Mouse (Mus musculus): Measurements from ENCODE around the gene Cldn1. TPM values are rescaled to one million over a fixed set of nuclear protein-coding genes. Genes with fewer than 3 reads are reported as not detected.

The Cldn1 gene
- polyA plus RNA-seq, 1 experiment from 2014 or later, result 1.1 TPM

DNA sequence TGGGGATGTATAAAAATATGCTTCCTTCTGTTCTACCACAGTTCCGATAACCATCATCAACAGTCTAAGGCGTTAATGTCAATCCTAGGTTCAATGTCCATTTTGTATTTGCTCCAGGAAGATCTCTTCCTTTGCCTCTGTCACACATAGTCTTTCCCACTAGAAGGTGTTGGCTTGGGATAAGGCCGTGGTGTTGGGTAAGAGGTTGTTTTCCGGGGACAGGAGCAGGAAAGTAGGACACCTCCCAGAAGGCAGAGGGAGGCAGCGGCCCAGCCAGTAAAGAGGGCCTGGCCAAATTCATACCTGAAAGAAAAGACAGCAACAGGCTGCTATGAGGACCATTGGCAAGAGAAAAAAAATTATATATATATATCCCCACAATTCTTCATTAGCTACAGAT lies 12.7 kb downstream of the Cldn1 start:
- WGBS, result 84% methylated on average over 5 of the region's 5 CpGs
- H3K9ac ChIP-seq (ENCODE audit: low read length), result no peak overlapping the region
- no peaks in the 10 kb centered on the region for H3K27me3 ChIP-seq (ENCODE audit: control insufficient read depth, insufficient read depth, low read length)
- H3K4me2 ChIP-seq (ENCODE audit: low read length), result no peak overlapping the region
- H3K36me3 ChIP-seq (ENCODE audit: control insufficient read depth, insufficient read depth, low read length), result no peaks in the 10 kb centered on the region
- no peaks in the 10 kb centered on the region for H3K4me1 ChIP-seq (ENCODE audit: control insufficient read depth in 2 of 2, insufficient read depth in 2 of 2, low read length in 2 of 2)
- H3K4me3 ChIP-seq (ENCODE audit: control insufficient read depth in 1 of 2, insufficient read depth in 1 of 2, low read depth in 1 of 2, low read length in 2 of 2), result no peak overlapping the region
- H3K9me3 ChIP-seq (ENCODE audit: control insufficient read depth, low read length), result no peaks in the 10 kb centered on the region
- no peak for ATAC-seq (ENCODE audit: insufficient number of reproducible peaks, insufficient read depth, low FRiP score, low read depth)
- no peak overlapping the region for H3K27ac ChIP-seq (replicated peaks in 1 of 2; ENCODE audit: control insufficient read depth in 1 of 2, insufficient read depth in 1 of 2, low read depth in 2 of 2, low read length in 2 of 2)

DNA sequence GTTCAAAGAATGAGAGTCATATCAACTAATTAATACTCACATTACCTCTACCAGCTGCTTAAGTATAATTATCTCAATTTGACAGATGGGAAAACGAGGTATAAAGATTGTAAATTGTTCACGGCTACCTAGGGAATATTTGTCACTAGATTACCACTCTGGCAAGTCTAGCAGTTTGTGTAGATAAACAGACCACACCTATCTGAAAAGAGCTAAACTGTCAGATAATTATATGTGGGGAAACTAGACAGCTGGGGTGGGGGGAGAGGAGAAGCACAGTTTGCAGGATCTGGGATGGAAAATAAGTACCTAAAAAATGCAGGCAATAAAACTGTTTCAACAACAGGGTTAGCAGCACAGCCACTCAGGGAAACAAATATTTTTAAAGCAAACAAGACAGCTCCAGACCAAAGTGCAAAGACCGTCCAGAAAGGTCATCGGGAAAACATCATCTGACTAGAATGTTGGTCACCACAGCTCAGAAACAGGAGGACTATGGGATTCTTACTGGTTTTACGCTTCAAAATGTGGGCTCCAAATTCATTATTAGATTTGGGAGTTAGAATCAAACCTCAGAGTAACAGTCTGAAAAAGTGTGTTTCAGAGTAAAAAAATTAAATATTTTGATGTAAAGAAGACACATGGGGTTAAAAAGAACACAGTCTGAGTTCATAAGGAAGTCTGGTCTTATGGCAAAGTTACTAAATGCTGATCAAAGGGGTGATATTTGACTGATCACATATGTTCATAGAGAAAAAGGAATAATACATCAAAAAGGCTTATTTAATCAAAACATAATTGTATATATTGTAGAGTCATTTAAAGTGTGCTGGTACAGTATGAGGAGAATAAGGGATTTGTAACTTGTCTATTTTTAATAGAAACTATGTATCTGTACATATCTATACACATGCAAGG lies 13.5 kb downstream of the Cldn1 start:
- no peaks in the 10 kb centered on the region for H3K36me3 ChIP-seq (ENCODE audit: control insufficient read depth, insufficient read depth, low read length)
- no peak overlapping the region for H3K4me2 ChIP-seq (ENCODE audit: low read length)
- no peaks in the 10 kb centered on the region for H3K27me3 ChIP-seq (ENCODE audit: control insufficient read depth, insufficient read depth, low read length)
- H3K4me3 ChIP-seq (ENCODE audit: control insufficient read depth in 1 of 2, insufficient read depth in 1 of 2, low read depth in 1 of 2, low read length in 2 of 2), result no peak overlapping the region
- H3K9ac ChIP-seq (ENCODE audit: low read length), result no peak overlapping the region
- H3K4me1 ChIP-seq (ENCODE audit: control insufficient read depth in 2 of 2, insufficient read depth in 2 of 2, low read length in 2 of 2), result no peaks in the 10 kb centered on the region
- H3K9me3 ChIP-seq (ENCODE audit: control insufficient read depth, low read length), result no peaks in the 10 kb centered on the region
- ATAC-seq (ENCODE audit: insufficient number of reproducible peaks, insufficient read depth, low FRiP score, low read depth), result no peak
- H3K27ac ChIP-seq (replicated peaks in 1 of 2; ENCODE audit: control insufficient read depth in 1 of 2, insufficient read depth in 1 of 2, low read depth in 2 of 2, low read length in 2 of 2), result no peak overlapping the region
- 66% methylated on average over 5 of the region's 5 CpGs for WGBS

DNA sequence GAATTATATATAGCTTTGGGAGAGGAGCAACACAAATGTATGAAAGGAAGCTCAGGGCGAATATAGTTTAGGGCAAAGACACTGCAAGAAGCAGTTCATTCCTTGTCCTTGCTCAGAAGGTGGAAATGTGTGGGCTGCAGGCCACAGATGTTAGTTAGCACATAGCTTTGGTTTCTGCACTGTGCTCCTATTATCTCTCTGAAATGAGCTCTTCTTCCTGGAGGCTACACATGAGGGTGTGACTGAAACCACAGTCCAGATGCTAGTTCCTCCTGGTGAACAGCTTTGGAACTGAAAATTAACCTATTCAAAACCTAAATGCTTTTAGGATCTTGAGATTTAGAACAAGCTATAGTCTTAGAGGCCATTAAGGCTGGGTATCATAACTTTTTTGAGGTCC lies 16.1 kb downstream of the Cldn1 start:
- 86% methylated on average over 1 of the region's 1 CpGs for WGBS
- Histone ChIP-seq H3K4me1 (ENCODE audit: control insufficient read depth in 2 of 2, insufficient read depth in 2 of 2, low read length in 2 of 2) (no peaks in the 10 kb centered on the region), H3K27ac (replicated peaks in 1 of 2; ENCODE audit: control insufficient read depth in 1 of 2, insufficient read depth in 1 of 2, low read depth in 2 of 2, low read length in 2 of 2) (no peak overlapping the region), H3K27me3 (ENCODE audit: control insufficient read depth, insufficient read depth, low read length) (no peaks in the 10 kb centered on the region), H3K36me3 (ENCODE audit: control insufficient read depth, insufficient read depth, low read length) (no peaks in the 10 kb centered on the region), H3K9me3 (ENCODE audit: control insufficient read depth, low read length) (no peaks in the 10 kb centered on the region), H3K4me3 (ENCODE audit: control insufficient read depth in 1 of 2, insufficient read depth in 1 of 2, low read depth in 1 of 2, low read length in 2 of 2) (no peak overlapping the region), H3K9ac (ENCODE audit: low read length) (no peak overlapping the region), H3K4me2 (ENCODE audit: low read length) (no peak overlapping the region)
- ATAC-seq (ENCODE audit: insufficient number of reproducible peaks, insufficient read depth, low FRiP score, low read depth), result no peak

DNA sequence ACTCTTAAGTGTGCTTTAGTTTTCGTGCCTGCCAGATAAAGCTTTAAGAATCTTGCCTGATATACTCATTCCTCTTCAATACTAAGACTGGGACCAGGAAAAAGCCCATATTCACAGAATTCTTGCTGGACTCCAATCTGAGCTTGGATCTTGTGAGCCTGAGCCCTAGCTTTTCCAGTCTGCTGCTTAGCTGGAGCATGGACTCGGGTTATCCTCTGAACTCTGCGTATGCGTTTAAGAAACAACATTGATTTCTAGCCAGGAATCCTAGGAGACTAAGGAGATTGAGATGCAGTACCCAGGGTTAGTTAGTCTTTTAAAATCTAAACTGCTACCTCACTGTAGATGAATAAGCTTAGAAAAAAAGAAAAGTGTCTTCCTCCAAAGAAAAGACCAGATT lies 20.9 kb downstream of the Cldn1 start:
- Histone ChIP-seq H3K4me3 (ENCODE audit: control insufficient read depth in 1 of 2, insufficient read depth in 1 of 2, low read depth in 1 of 2, low read length in 2 of 2) (no peak overlapping the region), H3K4me1 (ENCODE audit: control insufficient read depth in 2 of 2, insufficient read depth in 2 of 2, low read length in 2 of 2) (no peaks in the 10 kb centered on the region), H3K27me3 (ENCODE audit: control insufficient read depth, insufficient read depth, low read length) (no peaks in the 10 kb centered on the region), H3K9ac (ENCODE audit: low read length) (no peak overlapping the region), H3K27ac (replicated peaks in 1 of 2; ENCODE audit: control insufficient read depth in 1 of 2, insufficient read depth in 1 of 2, low read depth in 2 of 2, low read length in 2 of 2) (no peak overlapping the region), H3K36me3 (ENCODE audit: control insufficient read depth, insufficient read depth, low read length) (no peaks in the 10 kb centered on the region), H3K4me2 (ENCODE audit: low read length) (no peak overlapping the region), H3K9me3 (ENCODE audit: control insufficient read depth, low read length) (no peaks in the 10 kb centered on the region)
- ATAC-seq (ENCODE audit: insufficient number of reproducible peaks, insufficient read depth, low FRiP score, low read depth), result no peak
- WGBS, result 87% methylated on average over 4 of the region's 4 CpGs

DNA sequence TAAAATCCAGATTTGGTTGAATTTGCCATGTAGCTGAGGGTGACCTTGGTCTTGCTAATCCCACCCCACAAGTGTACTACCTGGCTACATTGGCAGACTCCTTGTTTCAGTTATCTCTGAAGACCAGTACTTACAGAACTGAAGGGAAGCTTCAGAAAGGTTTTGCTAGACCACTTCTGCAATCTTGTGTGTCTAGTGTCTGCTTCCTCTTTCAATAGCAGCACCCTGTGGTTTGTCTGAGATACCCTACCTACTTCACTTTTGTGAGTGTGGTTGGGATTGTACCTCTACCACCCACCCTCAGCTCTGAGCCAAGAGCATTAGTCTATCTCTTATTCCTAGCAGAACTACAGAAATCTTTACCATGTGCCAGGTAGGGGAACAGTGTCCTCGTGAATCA lies 22.8 kb downstream of the Cldn1 start:
- no peaks in the 10 kb centered on the region for H3K36me3 ChIP-seq (ENCODE audit: control insufficient read depth, insufficient read depth, low read length)
- H3K27me3 ChIP-seq (ENCODE audit: control insufficient read depth, insufficient read depth, low read length), result no peaks in the 10 kb centered on the region
- no peaks in the 10 kb centered on the region for H3K4me1 ChIP-seq (ENCODE audit: control insufficient read depth in 2 of 2, insufficient read depth in 2 of 2, low read length in 2 of 2)
- H3K4me3 ChIP-seq (ENCODE audit: control insufficient read depth in 1 of 2, insufficient read depth in 1 of 2, low read depth in 1 of 2, low read length in 2 of 2), result no peak overlapping the region
- no peak overlapping the region for H3K27ac ChIP-seq (replicated peaks in 1 of 2; ENCODE audit: control insufficient read depth in 1 of 2, insufficient read depth in 1 of 2, low read depth in 2 of 2, low read length in 2 of 2)
- H3K9me3 ChIP-seq (ENCODE audit: control insufficient read depth, low read length), result no peaks in the 10 kb centered on the region
- 64% methylated on average over 1 of the region's 1 CpGs for WGBS
- no peak overlapping the region for H3K4me2 ChIP-seq (ENCODE audit: low read length)
- H3K9ac ChIP-seq (ENCODE audit: low read length), result no peak overlapping the region
- no peak for ATAC-seq (ENCODE audit: insufficient number of reproducible peaks, insufficient read depth, low FRiP score, low read depth)

DNA sequence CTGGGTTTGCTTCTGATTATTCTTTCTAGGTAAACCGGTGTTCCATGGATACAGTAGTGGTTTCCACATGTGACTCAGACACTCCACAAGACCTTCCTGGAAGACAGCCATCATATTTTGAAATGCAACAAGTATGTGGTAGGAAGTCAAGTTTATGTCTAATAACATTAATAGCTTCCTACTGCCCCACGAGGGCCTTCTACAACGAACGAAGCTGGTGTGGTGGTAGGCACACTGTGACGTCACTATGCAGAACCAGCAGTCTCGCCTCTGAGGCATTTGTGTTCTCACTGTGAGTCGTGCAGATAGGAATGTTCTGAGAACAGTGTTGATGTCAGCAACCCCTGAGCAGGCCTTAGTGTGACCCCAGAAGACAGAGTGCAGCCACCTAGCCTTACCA lies 55.4 kb downstream of the Cldn1 start:
- H3K9ac ChIP-seq (ENCODE audit: low read length), result no peak overlapping the region
- H3K36me3 ChIP-seq (ENCODE audit: control insufficient read depth, insufficient read depth, low read length), result no peaks in the 10 kb centered on the region
- no peak for ATAC-seq (ENCODE audit: insufficient number of reproducible peaks, insufficient read depth, low FRiP score, low read depth)
- no peaks in the 10 kb centered on the region for H3K27me3 ChIP-seq (ENCODE audit: control insufficient read depth, insufficient read depth, low read length)
- H3K4me2 ChIP-seq (ENCODE audit: low read length), result no peak overlapping the region
- H3K4me1 ChIP-seq (ENCODE audit: control insufficient read depth in 2 of 2, insufficient read depth in 2 of 2, low read length in 2 of 2), result peaks cover 5 to 7% of the 10 kb centered on the region in 2 experiments; a peak in 3 of 4 replicates
- WGBS, result 23% methylated on average over 7 of the region's 7 CpGs
- 0 out of 4 replicates have a peak overlapping the region, but pooled peaks of 1 of the 2 experiments have one; percentile 24 for H3K27ac ChIP-seq (replicated peaks in 1 of 2; ENCODE audit: control insufficient read depth in 1 of 2, insufficient read depth in 1 of 2, low read depth in 2 of 2, low read length in 2 of 2)
- no peaks in the 10 kb centered on the region for H3K9me3 ChIP-seq (ENCODE audit: control insufficient read depth, low read length)
- H3K4me3 ChIP-seq (ENCODE audit: control insufficient read depth in 1 of 2, insufficient read depth in 1 of 2, low read depth in 1 of 2, low read length in 2 of 2), result no peak overlapping the region

DNA sequence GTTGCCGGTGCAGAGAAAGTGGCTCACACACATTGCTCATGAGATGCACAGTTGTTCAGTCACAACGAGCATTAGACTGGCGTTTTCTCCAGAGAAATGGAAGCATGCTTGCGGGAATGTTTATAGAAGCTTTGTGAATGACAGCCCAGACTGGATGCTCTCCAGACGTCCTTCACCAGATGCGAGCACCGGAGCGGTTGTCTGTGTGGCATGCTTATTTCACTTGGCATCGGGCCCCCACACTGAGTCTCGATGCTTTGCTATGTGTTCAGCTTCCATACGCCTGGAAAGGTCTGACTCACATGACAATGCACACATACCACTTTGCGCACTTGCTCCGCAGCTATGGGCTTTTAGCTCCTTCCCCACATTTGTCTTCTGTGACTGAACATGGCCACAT lies 56.8 kb downstream of the Cldn1 start:
- H3K9me3 ChIP-seq (ENCODE audit: control insufficient read depth, low read length), result no peaks in the 10 kb centered on the region
- H3K27me3 ChIP-seq (ENCODE audit: control insufficient read depth, insufficient read depth, low read length), result no peaks in the 10 kb centered on the region
- 36% methylated on average over 13 of the region's 13 CpGs for WGBS
- no peak overlapping the region for H3K9ac ChIP-seq (ENCODE audit: low read length)
- H3K4me1 ChIP-seq (ENCODE audit: control insufficient read depth in 2 of 2, insufficient read depth in 2 of 2, low read length in 2 of 2), result peaks cover 5 to 7% of the 10 kb centered on the region in 2 experiments; a peak in 3 of 4 replicates
- peak overlapping the region; percentile 25 for H3K4me2 ChIP-seq (ENCODE audit: low read length)
- no peak overlapping the region for H3K4me3 ChIP-seq (ENCODE audit: control insufficient read depth in 1 of 2, insufficient read depth in 1 of 2, low read depth in 1 of 2, low read length in 2 of 2)
- H3K27ac ChIP-seq (replicated peaks in 1 of 2; ENCODE audit: control insufficient read depth in 1 of 2, insufficient read depth in 1 of 2, low read depth in 2 of 2, low read length in 2 of 2), result no peak overlapping the region
- H3K36me3 ChIP-seq (ENCODE audit: control insufficient read depth, insufficient read depth, low read length), result no peaks in the 10 kb centered on the region
- ATAC-seq (ENCODE audit: insufficient number of reproducible peaks, insufficient read depth, low FRiP score, low read depth), result no peak

DNA sequence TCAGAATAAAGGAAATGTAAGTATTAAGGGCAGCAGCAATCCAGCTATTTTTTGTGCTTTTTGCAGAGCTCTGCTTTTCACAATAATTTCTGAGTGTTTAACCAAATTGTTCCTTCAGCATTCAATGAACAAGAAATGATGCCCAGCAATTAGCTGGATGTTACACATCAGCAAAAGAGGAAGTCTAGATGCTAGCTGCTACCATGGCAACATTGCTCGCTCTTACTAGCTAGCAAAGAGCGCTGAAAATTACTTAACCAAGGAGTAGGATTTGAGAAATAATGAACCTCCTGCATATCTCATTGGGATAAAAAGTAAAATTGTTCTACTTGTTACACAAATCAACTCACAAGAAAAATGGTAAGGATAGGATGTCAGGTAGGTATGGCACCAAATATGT lies 62.2 kb downstream of the Cldn1 start:
- ATAC-seq (ENCODE audit: insufficient number of reproducible peaks, insufficient read depth, low FRiP score, low read depth), result no peak
- Histone ChIP-seq H3K4me2 (ENCODE audit: low read length) (no peak overlapping the region), H3K27ac (replicated peaks in 1 of 2; ENCODE audit: control insufficient read depth in 1 of 2, insufficient read depth in 1 of 2, low read depth in 2 of 2, low read length in 2 of 2) (no peak overlapping the region), H3K9me3 (ENCODE audit: control insufficient read depth, low read length) (no peaks in the 10 kb centered on the region), H3K36me3 (ENCODE audit: control insufficient read depth, insufficient read depth, low read length) (no peaks in the 10 kb centered on the region), H3K4me1 (ENCODE audit: control insufficient read depth in 2 of 2, insufficient read depth in 2 of 2, low read length in 2 of 2) (no peaks in the 10 kb centered on the region), H3K9ac (ENCODE audit: low read length) (no peak overlapping the region), H3K4me3 (ENCODE audit: control insufficient read depth in 1 of 2, insufficient read depth in 1 of 2, low read depth in 1 of 2, low read length in 2 of 2) (no peak overlapping the region), H3K27me3 (ENCODE audit: control insufficient read depth, insufficient read depth, low read length) (no peaks in the 10 kb centered on the region)
- 91% methylated on average over 2 of the region's 2 CpGs for WGBS

All from heart, embryonic 14.5 days (tissue).